Mouse (Mus musculus) erythroblast, embryonic 14.5 days (primary cell): ENCODE data around the gene Gm21954.

Experiments
- GATA1 ChIP-seq: IDR thresholded peaks from 2 replicates; pipeline ENCODE4 v1.6.1; 2012; ENCODE audit warnings: low read length, inconsistent platforms, mixed read lengths
- TAL1 ChIP-seq: IDR thresholded peaks from 3 replicates; pipeline ENCODE4 v1.6.1; 2012; ENCODE audit warnings: low read length, inconsistent platforms, mixed read lengths

GRCm38 (mm10) chr3:55496462-55496941 is 24.5 kb upstream of the Gm21954 start:
- no peak for TF ChIP-seq GATA1
- no peak for TF ChIP-seq TAL1
